Mouse (Mus musculus) heart, embryonic 16.5 days (tissue): ENCODE measurements around the gene Hdac7. TPM values are rescaled to one million over a fixed set of nuclear protein-coding genes. Genes with fewer than 3 reads are reported as not detected.

Experiments used
- ATAC-seq: fragments of 200-750 bp; cut with Nextera tagmentation; replicated peaks from 2 replicates; pipeline ENCODE4 v1.8.0; 2017; ENCODE audit warnings: moderate number of reproducible peaks; ENCODE audit not compliant: insufficient read depth, low FRiP score; ENCODE audit errors: extremely low read depth
- H3K27ac ChIP-seq: fragments of 300-500 bp; sonication (generic); 2 replicates; pipeline ENCODE4 v1.5.1; 2014; ENCODE audit warnings: mild to moderate bottlenecking, low read length, control low read depth, moderate library complexity
- H3K27me3 ChIP-seq: fragments of 300-500 bp; sonication (generic); 2 replicates; pipeline ENCODE4 v1.6.1; 2014; ENCODE audit warnings: low read length, mixed read lengths; ENCODE audit not compliant: control insufficient read depth, insufficient read depth
- H3K36me3 ChIP-seq: fragments of 300-500 bp; sonication (generic); 2 replicates; pipeline ENCODE4 v1.6.1; 2014; ENCODE audit not compliant: control insufficient read depth, insufficient read depth
- H3K4me1 ChIP-seq: fragments of 300-500 bp; sonication (generic); 2 replicates; pipeline ENCODE4 v1.6.1; 2014; ENCODE audit warnings: low read length, mixed read lengths; ENCODE audit not compliant: control insufficient read depth, insufficient read depth
- H3K4me2 ChIP-seq: fragments of 300-500 bp; sonication (generic); 2 replicates; pipeline ENCODE4 v1.6.1; 2014; ENCODE audit warnings: low read depth, mild to moderate bottlenecking, control low read depth, low read length
- H3K4me3 ChIP-seq: fragments of 300-500 bp; sonication (generic); 2 replicates; pipeline ENCODE4 v1.5.1; 2014; ENCODE audit warnings: mild to moderate bottlenecking, control low read depth, low read length
- H3K9ac ChIP-seq: fragments of 300-500 bp; sonication (generic); 2 replicates; pipeline ENCODE4 v1.6.1; 2014; ENCODE audit warnings: low read length, control low read depth
- H3K9me3 ChIP-seq: fragments of 300-500 bp; sonication (generic); replicated peaks from 2 replicates; pipeline ENCODE4 v1.6.1; 2016; ENCODE audit warnings: low read length; ENCODE audit not compliant: control insufficient read depth
- WGBS: fragments of 180-500 bp; shearing (Covaris S2); extraction: QIAGEN DNeasy Blood & Tissue Kit; methylation state at CpG from one replicate; pipeline ENCODE4 v1.1.7; 2014; 5-methylcytosine and 5-hydroxymethylcytosine counted together
- polyA plus RNA-seq: library from polyadenylated mRNA; unstranded; fragments of >200 nt; fragmentation: Nextera tagmentation; extraction: Ambion mirVana; gene quantifications from 2 replicates; pipeline ENCODE4 v1.2.1, GENCODE M21; 2015

Gene Hdac7
- polyA plus RNA-seq, 1 experiment from 2014 or later: 31.7 TPM

DNA sequence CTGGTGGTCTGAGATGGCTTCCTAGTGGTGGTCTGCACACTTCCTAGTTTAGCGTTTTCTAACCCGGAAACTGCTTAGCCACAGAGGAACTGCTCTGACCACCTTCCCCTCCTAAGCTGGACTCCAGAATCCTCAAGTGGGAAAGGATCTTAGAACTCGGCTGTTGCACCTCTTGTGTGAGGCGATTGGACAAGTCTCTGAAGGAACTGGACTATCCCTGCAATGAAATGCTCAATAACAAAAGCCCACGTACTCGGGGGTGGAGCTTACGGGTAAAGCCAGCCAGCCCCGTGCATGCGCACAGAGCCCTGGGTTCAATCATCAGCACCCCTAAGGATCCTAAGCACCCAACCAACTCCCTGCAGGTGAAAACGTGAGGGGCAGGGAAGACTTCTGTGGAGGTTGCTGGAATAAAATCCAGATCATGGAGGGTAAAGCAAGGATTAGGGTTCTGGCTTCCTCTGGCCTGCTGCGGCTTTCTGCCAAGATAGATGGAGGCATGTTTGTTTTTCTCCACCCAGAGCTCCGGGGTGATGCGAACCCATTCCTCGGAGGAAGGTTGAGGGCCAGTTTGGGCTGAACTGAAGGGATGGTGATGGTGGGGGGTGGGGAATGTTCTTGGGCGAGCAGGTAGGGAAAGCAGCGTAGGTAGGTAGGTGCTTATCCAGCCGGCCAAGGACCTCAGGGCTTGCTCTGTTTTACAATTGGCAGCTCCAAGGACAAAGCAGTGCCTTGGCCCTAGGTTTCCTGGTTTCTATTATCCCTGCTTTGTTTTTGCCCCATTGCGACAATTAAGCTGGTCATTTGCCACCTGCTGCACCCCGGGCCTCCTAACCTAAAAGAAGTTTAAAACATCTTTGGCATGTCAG lies 56.3 kb downstream of the Hdac7 start:
- 0 out of 2 replicates have a peak overlapping the region, but pooled peaks have one; percentile 5 for H3K4me2 ChIP-seq

DNA sequence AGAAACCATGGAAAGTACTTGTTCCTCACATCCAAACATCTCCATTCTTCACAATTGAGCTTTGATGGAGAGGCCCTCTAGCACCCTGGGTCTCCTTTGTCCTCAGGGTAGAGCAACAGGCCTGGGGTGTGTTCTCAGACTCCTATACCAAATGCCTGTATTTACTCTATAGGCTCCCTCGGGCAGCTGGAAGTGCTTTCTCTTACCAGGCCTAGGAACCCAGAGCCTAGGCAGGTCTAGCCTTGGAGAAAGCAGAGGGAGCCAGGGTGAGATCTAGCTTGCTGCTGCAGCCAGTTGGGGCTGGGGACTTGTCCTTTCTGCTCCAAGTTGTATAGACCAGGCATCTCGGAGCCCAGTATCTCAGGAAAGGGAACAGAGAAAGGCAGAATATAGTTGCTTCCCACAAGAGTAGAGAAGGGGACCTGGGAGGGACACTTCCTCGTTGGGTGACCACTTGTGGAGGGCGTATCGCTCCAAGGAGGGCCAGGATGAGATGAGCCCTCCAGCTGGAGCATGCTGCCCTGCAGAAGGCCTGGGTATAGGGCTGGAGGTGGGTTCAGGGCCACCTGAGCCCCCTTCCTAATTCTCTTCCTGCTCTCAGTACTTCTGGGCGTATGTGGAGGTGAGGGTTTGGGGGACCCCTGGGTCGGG lies 57.0 kb downstream of the Hdac7 start:
- Histone ChIP-seq H3K4me1 (peaks cover 28% of the 10 kb centered on the region), H3K4me2 (0 out of 2 replicates have a peak overlapping the region, but pooled peaks have one; percentile 5), H3K9ac (no peak overlapping the region), H3K27me3 (no peaks in the 10 kb centered on the region), H3K9me3 (no peaks in the 10 kb centered on the region), H3K36me3 (0 out of 2 replicates have a peak, but pooled peaks cover 5% of the 10 kb centered on the region), H3K4me3 (no peak overlapping the region), H3K27ac (no peak overlapping the region)
- WGBS: 79% methylated on average over 7 of the region's 7 CpGs
- no peak for ATAC-seq

More for the DNA sequence above, 56.3 kb downstream of the Hdac7 start:
- ATAC-seq: no peak
- no peak overlapping the region for H3K27ac ChIP-seq
- no peaks in the 10 kb centered on the region for H3K27me3 ChIP-seq
- no peak overlapping the region for H3K9ac ChIP-seq
- 68% methylated on average over 19 of the region's 19 CpGs for WGBS
- no peaks in the 10 kb centered on the region for H3K9me3 ChIP-seq
- no peak overlapping the region for H3K4me3 ChIP-seq
- peaks cover 20% of the 10 kb centered on the region for H3K4me1 ChIP-seq
- H3K36me3 ChIP-seq: peaks cover 7% of the 10 kb centered on the region; the same call in 1 of the 2 replicates

DNA sequence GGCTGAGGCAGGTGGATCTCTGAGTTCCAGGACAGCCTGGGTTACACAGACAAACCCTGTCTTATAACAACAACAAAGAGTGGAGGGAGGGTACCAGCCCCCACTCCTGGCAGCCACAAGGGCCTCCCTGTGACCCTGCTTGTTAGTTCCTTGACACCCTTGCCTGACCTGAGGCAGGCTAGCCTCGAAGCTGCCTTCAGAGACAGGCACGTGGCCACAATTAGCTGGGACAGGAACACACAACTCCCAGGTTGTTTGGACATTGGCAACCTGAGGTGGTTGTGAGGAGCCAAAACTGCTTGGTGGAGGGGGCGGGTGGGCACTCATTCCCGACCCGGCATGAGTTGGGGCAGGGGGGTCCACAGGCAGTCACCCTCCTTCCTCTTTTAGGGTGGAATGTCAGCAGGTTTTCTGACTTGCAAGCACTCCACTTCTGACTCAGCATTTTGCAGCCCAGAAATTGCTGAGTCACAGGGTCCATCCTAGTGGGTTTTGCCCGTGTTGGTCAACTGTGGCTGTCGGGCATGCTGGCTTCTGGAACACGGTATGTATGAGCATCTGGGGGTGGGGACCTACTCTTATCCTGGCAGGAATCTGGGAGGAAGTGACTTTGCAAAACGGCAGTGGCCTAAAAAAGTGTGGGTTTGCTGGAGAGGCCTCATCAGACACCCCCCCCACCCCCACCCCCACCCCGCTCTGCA lies 57.7 kb downstream of the Hdac7 start:
- Histone ChIP-seq H3K4me1 (peaks cover 34% of the 10 kb centered on the region), H3K9ac (no peak overlapping the region), H3K27ac (no peak overlapping the region), H3K27me3 (no peaks in the 10 kb centered on the region), H3K4me2 (0 out of 2 replicates have a peak overlapping the region, but pooled peaks have one; percentile 1), H3K4me3 (no peak overlapping the region), H3K36me3 (0 out of 2 replicates have a peak, but pooled peaks cover 1% of the 10 kb centered on the region), H3K9me3 (no peaks in the 10 kb centered on the region)
- ATAC-seq: no peak
- WGBS: 71% methylated on average over 10 of the region's 10 CpGs

- 71% methylated on average over 9 of the region's 9 CpGs for WGBS
- Histone ChIP-seq H3K9ac (no peak overlapping the region), H3K4me3 (no peak overlapping the region), H3K4me2 (0 out of 2 replicates have a peak overlapping the region, but pooled peaks have one; percentile 1), H3K4me1 (peaks cover 35% of the 10 kb centered on the region), H3K27ac (no peak overlapping the region), H3K27me3 (no peaks in the 10 kb centered on the region), H3K36me3 (no peaks in the 10 kb centered on the region), H3K9me3 (no peaks in the 10 kb centered on the region)
- ATAC-seq: peak; percentile 15; the same call in 1 of the 2 replicates
Observed at GRCm38 (mm10) chr15:97785731-97786411, 58.4 kb downstream of the Hdac7 start.

DNA sequence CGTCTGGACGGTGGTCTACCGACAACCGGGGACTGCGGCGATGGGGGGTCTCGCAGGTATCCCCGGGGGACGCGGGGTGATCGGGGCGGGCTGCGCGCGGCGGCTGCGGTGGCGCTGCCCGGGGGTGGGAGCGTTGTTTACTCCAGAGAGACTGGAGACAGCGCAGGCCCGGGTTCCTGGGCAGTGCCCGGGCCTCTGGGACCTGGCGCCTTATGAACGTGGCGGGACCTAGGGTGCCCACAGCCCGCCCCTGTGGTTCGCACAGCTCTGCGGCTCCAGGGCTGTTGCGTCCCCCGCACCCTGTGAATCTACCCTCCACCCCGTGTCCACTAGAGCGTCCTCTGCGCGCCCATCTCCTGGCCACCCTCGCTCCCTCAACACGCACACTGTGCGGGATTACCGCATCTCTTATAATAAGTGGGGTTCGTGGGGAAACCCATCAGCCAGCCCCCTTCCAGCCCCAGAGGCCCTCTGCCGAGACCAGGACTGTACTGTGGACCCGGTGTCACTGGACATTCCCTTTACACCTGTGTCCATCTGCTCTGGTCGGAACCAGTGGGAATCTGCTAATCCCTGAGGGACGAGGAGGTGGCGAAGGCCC lies 59.6 kb downstream of the Hdac7 start:
- WGBS: 6% methylated on average over 44 of the region's 45 CpGs
- H3K4me1 ChIP-seq: peaks cover 39% of the 10 kb centered on the region
- ATAC-seq: peak; percentile 26

GRCm38 (mm10) chr15:97784092-97784559 lies 60.2 kb downstream of the Hdac7 start:
- WGBS: 2% methylated on average over 39 of the region's 39 CpGs
- peak; percentile 76 for ATAC-seq
- Histone ChIP-seq H3K4me3 (peak overlapping the region; percentile 76), H3K4me2 (peak overlapping the region; percentile 87), H3K4me1 (peaks cover 41% of the 10 kb centered on the region), H3K27ac (peak overlapping the region; percentile 67), H3K9me3 (no peaks in the 10 kb centered on the region), H3K9ac (peak overlapping the region; percentile 90), H3K36me3 (no peaks in the 10 kb centered on the region), H3K27me3 (no peaks in the 10 kb centered on the region)

More for the DNA sequence above, 59.6 kb downstream of the Hdac7 start:
- peak overlapping the region; percentile 76 for H3K4me3 ChIP-seq
- peak overlapping the region; percentile 67 for H3K27ac ChIP-seq
- no peaks in the 10 kb centered on the region for H3K9me3 ChIP-seq
- peak overlapping the region; percentile 87 for H3K4me2 ChIP-seq
- no peaks in the 10 kb centered on the region for H3K36me3 ChIP-seq
- peak overlapping the region; percentile 90 for H3K9ac ChIP-seq
- H3K27me3 ChIP-seq: no peaks in the 10 kb centered on the region

- ATAC-seq: peak; percentile 47
- no peaks in the 10 kb centered on the region for H3K9me3 ChIP-seq
- no peaks in the 10 kb centered on the region for H3K36me3 ChIP-seq
- WGBS: 5% methylated on average over 9 of the region's 9 CpGs
- peak overlapping the region; percentile 41 for H3K4me3 ChIP-seq
- peaks cover 44% of the 10 kb centered on the region for H3K4me1 ChIP-seq
- peak overlapping the region; percentile 72 for H3K27ac ChIP-seq
- peak overlapping the region; percentile 57 for H3K9ac ChIP-seq
- H3K27me3 ChIP-seq: no peaks in the 10 kb centered on the region
- H3K4me2 ChIP-seq: peak overlapping the region; percentile 68
Observed at GRCm38 (mm10) chr15:97782749-97783105, 61.6 kb downstream of the Hdac7 start.
